Mouse (Mus musculus): Measurements from ENCODE around the gene Exoc4. TPM values are rescaled to one million over a fixed set of nuclear protein-coding genes. Genes with fewer than 3 reads are reported as not detected.

Exoc4 gene
- polyA plus RNA-seq, 2 experiments, result 16.8 to 24.2 TPM

DNA sequence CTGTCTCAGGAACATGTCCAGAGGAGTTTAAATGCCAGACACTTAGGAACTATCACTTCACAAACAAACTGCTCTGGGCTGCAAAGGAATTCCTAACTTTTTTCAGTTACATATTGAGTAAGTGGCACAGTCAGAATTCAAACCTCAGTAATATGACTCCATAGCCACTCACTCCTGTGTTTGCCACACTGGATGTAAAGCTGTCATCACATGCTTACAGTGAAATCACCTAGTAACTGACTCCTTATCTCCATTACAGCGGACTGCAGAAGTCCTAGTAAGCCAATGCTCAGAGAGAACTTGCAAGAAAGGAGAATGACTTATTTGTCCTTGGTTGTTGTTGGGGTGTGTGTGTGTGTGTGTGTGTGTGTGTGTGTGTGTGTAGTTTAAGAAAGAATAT lies 448.1 kb downstream of the Exoc4 start:
- no peak overlapping the region for H3K9ac ChIP-seq (ENCODE audit: low read depth, low read length, severe bottlenecking)
- H3K27me3 ChIP-seq (ENCODE audit: control insufficient read depth, insufficient read depth, low read length), result no peaks in the 10 kb centered on the region
- H3K4me3 ChIP-seq (replicated peaks; ENCODE audit: low read length), result no peak overlapping the region
- H3K4me2 ChIP-seq (replicated peaks; ENCODE audit: low read depth, low read length, severe bottlenecking), result no peak overlapping the region
- H3K4me1 ChIP-seq (ENCODE audit: control insufficient read depth, insufficient read depth, low read length), result no peaks in the 10 kb centered on the region
- ATAC-seq (ENCODE audit: low FRiP score, low read depth) (no peak), DNase-seq (ENCODE audit: low spot score) (no peak)
- no peaks in the 10 kb centered on the region for H3K9me3 ChIP-seq (ENCODE audit: control insufficient read depth, low read length)
- no peaks in the 10 kb centered on the region for H3K36me3 ChIP-seq (ENCODE audit: control insufficient read depth, insufficient read depth, low read length)
- H3K27ac ChIP-seq (replicated peaks; ENCODE audit: low read depth, low read length), result no peak overlapping the region
- TF ChIP-seq POLR2A (IDR thresholded peaks at IDR 0.05; ENCODE audit: borderline replicate concordance, extremely low read depth, insufficient read depth, insufficient read length), result no peak
- WGBS, result 46% methylated on average over 1 of the region's 1 CpGs

DNA sequence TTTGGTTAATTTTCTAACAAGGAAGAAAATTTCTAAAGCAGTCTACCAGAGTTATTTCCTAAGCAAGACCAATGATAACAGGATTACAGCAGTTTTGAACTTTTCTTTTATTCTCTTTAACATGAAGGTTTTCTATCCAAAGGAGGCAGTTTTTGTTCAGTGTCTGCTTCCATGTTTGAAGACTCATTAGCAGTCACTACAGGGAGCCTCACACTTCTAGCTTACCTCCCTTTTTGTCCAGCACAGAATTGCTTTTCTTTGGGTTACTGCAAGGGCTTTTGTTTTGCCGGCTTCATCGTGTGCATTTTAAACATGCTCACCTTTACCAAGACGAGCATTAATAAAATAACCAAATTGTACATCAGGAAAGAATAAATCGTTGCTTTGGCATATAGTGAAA lies 460.0 kb downstream of the Exoc4 start:
- Histone ChIP-seq H3K9ac (ENCODE audit: low read depth, low read length, severe bottlenecking) (no peak overlapping the region), H3K27me3 (ENCODE audit: control insufficient read depth, insufficient read depth, low read length) (no peaks in the 10 kb centered on the region), H3K4me1 (ENCODE audit: control insufficient read depth, insufficient read depth, low read length) (no peaks in the 10 kb centered on the region), H3K27ac (replicated peaks; ENCODE audit: low read depth, low read length) (no peak overlapping the region), H3K36me3 (ENCODE audit: control insufficient read depth, insufficient read depth, low read length) (no peaks in the 10 kb centered on the region), H3K9me3 (ENCODE audit: control insufficient read depth, low read length) (no peaks in the 10 kb centered on the region), H3K4me3 (replicated peaks; ENCODE audit: low read length) (no peak overlapping the region), H3K4me2 (replicated peaks; ENCODE audit: low read depth, low read length, severe bottlenecking) (no peak overlapping the region)
- no peak for TF ChIP-seq POLR2A (IDR thresholded peaks at IDR 0.05; ENCODE audit: borderline replicate concordance, extremely low read depth, insufficient read depth, insufficient read length)
- DNase-seq (ENCODE audit: low spot score), result no peak
- ATAC-seq (ENCODE audit: low FRiP score, low read depth), result no peak
- 85% methylated on average over 4 of the region's 4 CpGs for WGBS

DNA sequence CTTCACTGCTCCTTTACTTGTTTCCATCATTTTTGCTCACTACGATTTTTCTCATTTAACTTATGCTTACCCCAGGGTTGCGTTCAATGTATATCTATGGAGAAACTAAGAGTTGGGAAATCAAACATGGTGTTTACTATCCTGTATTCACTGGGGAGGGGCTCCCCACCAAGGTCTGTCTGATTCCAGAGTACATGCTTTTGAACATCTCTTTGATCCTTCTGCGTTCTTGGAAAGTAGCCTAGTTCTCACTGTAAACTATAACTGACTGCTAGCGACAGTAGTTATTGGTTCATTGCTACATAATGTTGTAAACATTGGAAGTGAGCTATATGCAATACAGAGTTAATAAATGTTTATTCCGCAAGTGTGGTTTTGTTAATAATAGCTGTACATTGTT lies 460.5 kb downstream of the Exoc4 start:
- WGBS, result 68% methylated on average over 5 of the region's 5 CpGs
- Histone ChIP-seq H3K4me2 (replicated peaks; ENCODE audit: low read depth, low read length, severe bottlenecking) (no peak overlapping the region), H3K27ac (replicated peaks; ENCODE audit: low read depth, low read length) (no peak overlapping the region), H3K9me3 (ENCODE audit: control insufficient read depth, low read length) (no peaks in the 10 kb centered on the region), H3K9ac (ENCODE audit: low read depth, low read length, severe bottlenecking) (no peak overlapping the region), H3K4me3 (replicated peaks; ENCODE audit: low read length) (no peak overlapping the region), H3K27me3 (ENCODE audit: control insufficient read depth, insufficient read depth, low read length) (no peaks in the 10 kb centered on the region), H3K4me1 (ENCODE audit: control insufficient read depth, insufficient read depth, low read length) (no peaks in the 10 kb centered on the region), H3K36me3 (ENCODE audit: control insufficient read depth, insufficient read depth, low read length) (no peaks in the 10 kb centered on the region)
- ATAC-seq (ENCODE audit: low FRiP score, low read depth) (no peak), DNase-seq (ENCODE audit: low spot score) (no peak)
- TF ChIP-seq POLR2A (IDR thresholded peaks at IDR 0.05; ENCODE audit: borderline replicate concordance, extremely low read depth, insufficient read depth, insufficient read length), result no peak

DNA sequence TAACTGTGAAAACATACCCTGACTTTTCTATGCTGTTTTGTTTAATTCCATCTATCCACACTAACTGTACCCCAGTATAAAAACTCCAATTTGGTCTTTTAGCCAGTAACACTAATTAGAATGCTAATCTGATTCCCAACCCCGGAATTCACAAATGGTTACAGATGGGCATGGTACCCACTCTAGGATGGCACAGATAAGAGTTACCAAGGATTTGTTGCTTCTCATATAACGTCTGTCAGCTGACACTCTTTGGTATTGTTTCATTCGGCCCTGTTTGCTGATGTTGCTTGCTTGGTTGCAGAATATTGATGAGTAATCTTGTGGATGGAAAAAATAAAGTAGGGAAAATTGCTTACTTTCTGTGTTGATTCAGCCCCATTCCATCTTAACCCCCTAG lies 462.9 kb downstream of the Exoc4 start:
- DNase-seq (ENCODE audit: low spot score), result no peak
- H3K27me3 ChIP-seq (ENCODE audit: control insufficient read depth, insufficient read depth, low read length), result no peaks in the 10 kb centered on the region
- H3K4me2 ChIP-seq (replicated peaks; ENCODE audit: low read depth, low read length, severe bottlenecking), result no peak overlapping the region
- H3K4me1 ChIP-seq (ENCODE audit: control insufficient read depth, insufficient read depth, low read length), result no peaks in the 10 kb centered on the region
- 71% methylated on average over 3 of the region's 3 CpGs for WGBS
- no peaks in the 10 kb centered on the region for H3K9me3 ChIP-seq (ENCODE audit: control insufficient read depth, low read length)
- no peak for TF ChIP-seq POLR2A (IDR thresholded peaks at IDR 0.05; ENCODE audit: borderline replicate concordance, extremely low read depth, insufficient read depth, insufficient read length)
- ATAC-seq (ENCODE audit: low FRiP score, low read depth), result no peak
- H3K4me3 ChIP-seq (replicated peaks; ENCODE audit: low read length), result no peak overlapping the region
- H3K36me3 ChIP-seq (ENCODE audit: control insufficient read depth, insufficient read depth, low read length), result no peaks in the 10 kb centered on the region
- no peak overlapping the region for H3K27ac ChIP-seq (replicated peaks; ENCODE audit: low read depth, low read length)
- H3K9ac ChIP-seq (ENCODE audit: low read depth, low read length, severe bottlenecking), result no peak overlapping the region

DNA sequence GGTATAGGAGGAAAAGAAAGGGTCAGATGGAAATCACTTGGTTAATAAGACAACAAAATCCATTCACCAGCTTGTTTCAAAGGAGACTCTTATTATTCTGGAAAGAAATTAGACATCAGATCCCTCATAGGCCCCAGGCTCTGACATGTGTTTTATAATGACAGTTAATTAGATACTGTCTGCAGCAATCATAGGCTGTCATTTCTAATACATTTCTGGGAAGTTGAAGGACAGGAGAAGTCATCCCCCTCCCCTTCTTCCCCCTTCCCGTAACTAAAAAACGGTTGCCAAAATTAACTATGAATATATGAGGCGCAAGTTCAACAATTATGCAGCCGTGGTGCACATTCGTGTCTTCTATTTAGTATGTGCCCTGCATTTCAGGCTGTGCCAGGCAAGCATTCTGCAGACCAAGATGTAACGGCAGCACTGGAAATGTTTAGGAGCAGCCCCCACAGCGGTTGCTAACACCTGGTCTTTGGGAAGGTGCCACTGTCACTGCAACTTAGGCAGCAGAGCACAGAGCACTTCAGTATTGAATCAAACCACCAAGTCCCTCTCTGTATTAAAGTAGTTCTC lies 463.7 kb downstream of the Exoc4 start:
- no peaks in the 10 kb centered on the region for H3K4me1 ChIP-seq (ENCODE audit: control insufficient read depth, insufficient read depth, low read length)
- H3K27ac ChIP-seq (replicated peaks; ENCODE audit: low read depth, low read length), result no peak overlapping the region
- TF ChIP-seq POLR2A (IDR thresholded peaks at IDR 0.05; ENCODE audit: borderline replicate concordance, extremely low read depth, insufficient read depth, insufficient read length), result no peak
- DNase-seq (ENCODE audit: low spot score) (no peak), ATAC-seq (ENCODE audit: low FRiP score, low read depth) (no peak)
- H3K9ac ChIP-seq (ENCODE audit: low read depth, low read length, severe bottlenecking), result no peak overlapping the region
- H3K4me3 ChIP-seq (replicated peaks; ENCODE audit: low read length), result no peak overlapping the region
- no peaks in the 10 kb centered on the region for H3K27me3 ChIP-seq (ENCODE audit: control insufficient read depth, insufficient read depth, low read length)
- H3K36me3 ChIP-seq (ENCODE audit: control insufficient read depth, insufficient read depth, low read length), result no peaks in the 10 kb centered on the region
- 72% methylated on average over 7 of the region's 7 CpGs for WGBS
- H3K9me3 ChIP-seq (ENCODE audit: control insufficient read depth, low read length), result no peaks in the 10 kb centered on the region
- no peak overlapping the region for H3K4me2 ChIP-seq (replicated peaks; ENCODE audit: low read depth, low read length, severe bottlenecking)

Data from limb, embryonic 14.5 days (tissue).